ENCODE assay signal across 8 mouse cellular contexts in genomic region chr4:107889731-107890432, GRCm38 (mm10). TPM values are rescaled to one million over a fixed set of nuclear protein-coding genes. Genes with fewer than 3 reads are reported as not detected.
DNase-seq lines count a peak whose midpoint lies in the region; ATAC-seq and TF ChIP-seq lines count a peak whose summit lies in the region.

0610037L13Rik (plus strand) TSS chr4:107889813.

- POLR2A ChIA-PET in Patski (lab: Charles Lee), result interaction anchor here (1.2 kb wide), 1 partner anchor 10 kb away, joined by 4 read pairs; no protein-coding TSS in a partner anchor

- ATAC-seq in Patski, result peak; percentile 89
- peak; percentile 94 for ATAC-seq in hindbrain, embryonic 13.5 days (ENCODE audit: low FRiP score)

- peak within 1 kb of the TSS; percentile 84 for H3K9ac ChIP-seq in hindbrain, embryonic 13.5 days

- no peaks in the 10 kb centered on the region for H3K9me3 ChIP-seq in hindbrain, embryonic 13.5 days

- peak within 1 kb of the TSS; percentile 96 for H3K27ac ChIP-seq in hindbrain, embryonic 13.5 days

- peak; percentile 83 for DNase-seq in Patski (ENCODE audit: low read depth, low spot score)
- peak; percentile 95 for DNase-seq in cerebellum, postnatal 14 days
- DNase-seq in frontal cortex, postnatal 14 days (ENCODE audit: low spot score in 2 of 2), result peak; percentile 90 to 92
- DNase-seq in layer of hippocampus, postnatal 25 days (ENCODE audit: extremely low spot score in 1 of 2, low spot score in 1 of 2), result peak; percentile 82 to 90
- DNase-seq in lung, postnatal 25 days (ENCODE audit: low spot score), result peak; percentile 97
- DNase-seq in retina, embryonic 14.5 days (ENCODE audit: low spot score), result peak; percentile 92
- DNase-seq in thymus, postnatal 4 days, result peak; percentile 93

- under 1% methylated on average over 48 of the region's 48 CpGs for WGBS in hindbrain, embryonic 13.5 days

- H3K4me1 ChIP-seq in hindbrain, embryonic 13.5 days (replicated peaks), result peaks cover 16% of the 10 kb centered on the region

- H3K4me3 ChIP-seq in hindbrain, embryonic 13.5 days, result peak within 1 kb of the TSS; percentile 57

- TF ChIP-seq CTCF in Patski (IDR thresholded peaks at IDR 0.05), result no peak

- in situ Hi-C loops in Patski (cut with MboI; ENCODE audit: low pct_unique_long_range_greater_than_20kb), result loop anchor here (10.0 kb wide), 1 partner anchor 425 kb away; no protein-coding TSS in a partner anchor

- no peaks in the 10 kb centered on the region for H3K27me3 ChIP-seq in Patski
- H3K27me3 ChIP-seq in hindbrain, embryonic 13.5 days, result no peaks in the 10 kb centered on the region

- peaks cover 53% of the 10 kb centered on the region for H3K36me3 ChIP-seq in hindbrain, embryonic 13.5 days

- CTCF ChIA-PET in Patski (lab: Charles Lee), result interaction anchor here (0.6 kb wide), 1 partner anchor 9 kb away, joined by 3 read pairs; no protein-coding TSS in a partner anchor

- H3K4me2 ChIP-seq in hindbrain, embryonic 13.5 days, result peak within 1 kb of the TSS; percentile 90

RNA-seq across cellular contexts. Expression of gene 0610037L13Rik, which starts in this region (rescaled TPM):
- 33.1 TPM for polyA plus RNA-seq in Patski (2021)
- polyA plus RNA-seq in hindbrain, embryonic 13.5 days (2015; fragmentation: Nextera tagmentation; extraction: Ambion mirVana), result 93.7 and 93.8 TPM in 2 replicates
- total RNA-seq in layer of hippocampus, postnatal 25 days (2021), result 10 to 100 TPM; 64.8 to 71.3 TPM

Comparison
In these comparisons a context has a peak if more than half of its experiments do, and no peak if none do; other contexts are left out.
1. Peak in every context shown above with its lines: DNase-seq, ATAC-seq, H3K4me3 ChIP-seq and H3K27ac ChIP-seq.